Mouse (Mus musculus) olfactory bulb, adult 2 months (tissue): ENCODE results near the gene Prr3.

Experiments
- CTCF ChIP-seq: fragments of 200-500 bp; IDR thresholded peaks from 2 replicates; pipeline ENCODE4 v1.5.1; 2012; ENCODE audit warnings: low read depth, mild to moderate bottlenecking, low read length, moderate library complexity; ENCODE audit not compliant: insufficient read depth
- POLR2A ChIP-seq: fragments of 200-500 bp; IDR thresholded peaks from 2 replicates; pipeline ENCODE4 v1.6.1; 2012; ENCODE audit warnings: mild to moderate bottlenecking, low read depth, low read length, moderate library complexity; ENCODE audit not compliant: insufficient read depth

DNA sequence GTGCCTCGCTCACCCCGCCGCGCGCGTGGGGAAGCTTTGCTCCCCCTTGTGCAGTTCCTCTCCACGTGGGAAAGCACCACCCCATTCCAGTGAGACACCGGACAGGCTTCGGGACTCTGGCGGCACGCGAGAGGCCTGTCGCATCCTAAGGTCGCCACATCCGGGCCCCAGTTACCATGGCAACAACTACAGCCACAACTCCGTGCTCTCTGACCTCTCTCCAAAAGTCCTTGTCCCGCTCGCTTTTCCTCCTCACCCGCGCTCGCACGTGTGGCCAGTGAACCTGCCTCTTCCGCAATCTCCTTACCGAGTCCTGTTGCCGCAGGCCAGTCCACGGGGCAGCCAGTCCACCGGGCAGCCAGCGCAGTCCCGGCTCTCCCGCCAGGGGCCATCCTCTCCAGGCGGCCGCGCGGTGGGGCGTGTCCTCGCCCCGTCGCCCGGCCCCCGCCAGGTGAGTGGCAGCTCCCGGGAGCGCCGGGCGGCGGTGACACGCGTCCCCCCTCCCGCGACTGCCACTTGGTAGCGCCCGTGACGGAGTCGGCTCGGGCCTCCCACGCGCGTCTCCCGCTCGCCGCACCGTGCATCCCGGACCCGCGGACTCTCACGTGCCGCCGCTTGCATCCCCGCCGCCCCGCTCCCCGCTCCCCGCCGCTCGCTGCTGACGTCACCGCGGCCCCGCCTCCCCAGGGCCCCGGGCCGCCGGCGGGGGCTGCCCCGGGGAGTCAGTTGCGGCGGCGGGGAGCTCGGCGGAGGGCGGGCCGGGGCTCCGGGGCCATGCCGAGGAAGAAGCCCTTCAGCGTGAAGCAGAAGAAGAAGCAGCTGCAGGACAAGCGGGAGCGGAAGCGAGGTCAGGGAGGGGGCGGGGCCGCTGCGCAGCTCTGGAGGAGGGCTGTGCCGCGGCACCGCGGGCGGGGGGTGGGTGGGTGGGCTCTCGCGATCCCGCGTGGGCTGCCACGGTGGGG is at the start of gene Prr3, which contains the start of gene Gnl1:
- no peak for TF ChIP-seq CTCF
- TF ChIP-seq POLR2A = peak; percentile 54; the same call in 1 of the 2 replicates
